Mouse (Mus musculus): ENCODE measurements around the gene Mtx1.

The Mtx1 gene

DNA sequence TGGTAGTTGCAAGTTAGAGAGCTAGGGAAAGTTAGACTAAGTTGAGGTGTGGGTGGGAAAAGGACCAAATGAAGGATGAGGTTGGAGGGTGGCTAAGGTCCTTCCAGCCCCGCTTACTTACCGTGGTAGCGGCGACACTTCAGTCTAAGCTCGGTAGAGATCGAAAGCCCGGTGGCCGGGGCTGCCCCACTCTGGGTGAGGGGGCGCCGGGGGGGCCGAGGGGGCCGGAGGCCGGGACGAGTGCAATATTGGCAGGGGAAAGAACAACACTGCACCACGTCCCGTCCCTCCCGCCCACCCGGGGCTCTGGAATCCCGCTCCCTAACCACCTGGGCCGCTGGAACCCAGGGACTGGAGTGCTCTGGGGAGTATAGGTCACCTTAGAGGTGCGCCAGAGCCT is at the start of gene Mtx1:
TSS of gene Mtx1 (minus strand) at position 189 of the 400 bp plus-strand sequence.
- DNase-seq (ENCODE audit: low read depth) = no peak

DNA sequence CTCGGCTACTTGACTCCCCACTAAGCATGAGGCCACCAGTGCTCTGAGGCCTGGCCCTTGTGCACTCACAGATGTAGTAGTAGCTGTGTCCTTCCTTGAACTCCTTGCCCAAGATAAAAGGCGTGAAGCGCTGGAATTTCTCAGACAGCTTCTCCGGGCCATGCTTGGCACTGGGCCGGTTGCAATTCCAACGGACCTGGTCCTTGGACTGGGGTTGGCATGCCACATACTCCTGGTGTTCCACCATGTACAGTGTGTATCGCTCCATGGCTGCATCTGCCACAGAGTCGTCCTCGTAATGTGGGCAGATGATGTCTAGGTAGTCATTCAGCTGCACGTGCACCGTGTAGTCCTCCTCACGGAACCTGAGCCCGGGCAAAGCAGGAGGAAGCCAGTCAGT is 49.2 kb upstream of the Mtx1 start:
- DNase-seq (ENCODE audit: low read depth) = no peak

DNA sequence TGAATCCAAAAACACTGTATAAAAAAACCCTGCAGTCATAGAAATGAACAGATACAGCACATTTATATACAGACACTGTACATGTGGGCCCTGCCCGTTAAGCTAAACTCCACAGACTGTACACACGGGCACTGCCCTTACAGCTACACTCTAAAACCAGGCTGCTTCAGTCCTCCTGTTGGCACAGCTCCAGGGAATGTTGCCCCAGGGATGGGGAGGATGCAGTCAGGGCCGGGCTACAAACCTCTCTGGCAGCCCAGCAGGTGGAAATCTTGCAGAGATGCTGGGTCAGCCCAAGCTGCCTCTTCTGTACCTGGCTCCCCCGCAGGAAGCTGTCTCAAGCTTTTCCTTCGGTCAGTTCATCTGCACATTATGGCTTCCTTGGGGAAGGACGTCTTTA is 44.9 kb upstream of the Mtx1 start:
- no peak for DNase-seq (ENCODE audit: low read depth)

DNA sequence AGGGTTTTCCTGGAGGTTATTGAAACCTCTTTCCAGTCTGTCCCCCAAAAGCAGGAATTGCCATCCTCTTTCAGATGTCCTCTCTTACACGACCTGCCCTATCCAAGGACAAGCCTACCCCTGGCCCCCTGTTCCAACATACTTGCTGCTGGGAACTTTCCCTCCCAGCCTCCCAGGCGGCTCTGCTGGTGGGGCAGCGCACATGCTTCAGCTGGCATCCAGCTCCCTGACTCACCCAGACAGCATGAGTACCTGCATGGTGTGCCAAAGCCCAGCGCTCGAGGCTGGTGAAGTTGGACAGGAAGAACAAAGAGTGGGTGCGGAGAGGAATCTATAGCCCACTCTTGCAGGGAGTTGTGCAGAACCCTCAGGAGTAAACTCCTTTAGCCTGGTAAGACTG is 44.0 kb upstream of the Mtx1 start:
- DNase-seq (ENCODE audit: low read depth) = no peak

DNA sequence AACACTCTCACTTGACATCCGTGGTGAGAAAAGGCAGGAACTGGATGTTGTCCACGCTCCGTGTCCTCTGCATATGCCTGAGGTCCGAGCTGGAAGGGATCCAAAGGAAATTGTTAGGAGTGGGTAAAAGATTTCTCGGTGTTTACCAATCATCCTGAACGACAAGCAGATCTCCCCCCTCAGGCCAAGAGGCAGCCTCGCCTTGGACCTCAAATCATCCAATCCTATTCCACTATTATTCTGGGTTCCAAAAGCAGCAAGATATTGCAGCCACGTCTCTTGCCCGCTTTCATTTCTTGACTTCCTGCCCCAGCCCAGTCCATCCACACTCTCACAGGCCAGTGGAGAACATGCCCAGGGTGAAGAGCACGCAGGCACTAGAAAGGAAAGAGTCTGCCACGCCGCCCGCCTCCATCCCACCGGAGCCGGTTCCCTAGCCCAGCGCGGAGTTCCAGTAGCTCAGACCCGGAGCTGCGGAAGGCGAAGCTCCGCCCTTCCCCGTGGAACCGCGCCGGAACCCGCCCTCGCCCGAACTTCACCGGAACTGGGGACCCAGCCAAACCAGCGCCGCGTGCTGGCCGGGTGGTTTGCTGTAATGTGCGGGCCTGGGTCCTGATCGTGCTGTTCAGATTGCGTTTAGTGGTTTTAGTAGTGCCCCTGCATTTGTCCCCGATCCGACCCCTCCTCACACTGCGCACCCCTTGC is 43.3 kb upstream of the Mtx1 start, which contains the start of gene Slc50a1:
TSS of gene Slc50a1 (minus strand) at position 520 of the 705 bp plus-strand sequence.
- DNase-seq (ENCODE audit: low read depth) = peak; percentile 41

DNA sequence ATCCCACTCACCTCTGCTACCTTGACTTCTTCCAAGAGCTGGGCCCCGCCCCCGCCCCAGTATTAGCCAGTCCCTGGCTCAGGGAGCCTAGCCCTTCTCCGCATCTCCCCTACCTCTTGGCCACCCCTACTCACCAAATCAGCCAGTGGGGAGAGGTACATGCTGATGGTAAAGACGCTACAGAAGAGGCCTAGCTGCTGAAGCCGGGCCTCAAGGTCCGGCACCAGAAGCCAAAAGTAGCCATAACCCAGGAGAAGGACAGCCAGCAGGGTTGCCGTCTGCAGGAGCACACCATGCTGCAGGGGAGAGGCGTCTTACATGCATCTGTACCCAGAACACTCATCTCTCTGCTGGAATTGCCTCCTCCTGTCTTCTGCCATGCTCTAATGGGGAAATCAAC is 42.0 kb upstream of the Mtx1 start:
- DNase-seq (ENCODE audit: low read depth) = no peak

DNA sequence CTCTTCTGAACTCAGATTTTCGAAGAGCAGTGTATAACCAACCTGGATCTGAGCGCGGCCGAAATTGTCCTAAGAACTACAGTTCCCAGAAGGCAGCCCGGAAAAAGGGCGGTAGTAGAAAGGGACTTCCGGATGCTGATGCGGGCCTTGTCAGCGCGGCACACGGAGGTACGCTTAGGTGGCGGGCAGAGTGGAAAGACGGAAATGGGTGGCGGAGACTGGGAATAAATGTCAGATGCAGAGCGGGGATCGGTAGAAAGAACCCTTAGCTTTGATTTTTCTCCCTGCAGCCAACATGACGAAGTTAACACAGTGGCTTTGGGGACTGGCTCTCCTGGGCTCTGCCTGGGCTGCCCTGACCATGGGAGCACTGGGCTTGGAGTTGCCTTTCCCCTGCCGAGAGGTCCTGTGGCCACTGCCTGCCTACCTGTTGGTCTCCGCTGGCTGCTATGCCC is 39.6 kb upstream of the Mtx1 start:
- DNase-seq (ENCODE audit: low read depth) = peak; percentile 76

DNA sequence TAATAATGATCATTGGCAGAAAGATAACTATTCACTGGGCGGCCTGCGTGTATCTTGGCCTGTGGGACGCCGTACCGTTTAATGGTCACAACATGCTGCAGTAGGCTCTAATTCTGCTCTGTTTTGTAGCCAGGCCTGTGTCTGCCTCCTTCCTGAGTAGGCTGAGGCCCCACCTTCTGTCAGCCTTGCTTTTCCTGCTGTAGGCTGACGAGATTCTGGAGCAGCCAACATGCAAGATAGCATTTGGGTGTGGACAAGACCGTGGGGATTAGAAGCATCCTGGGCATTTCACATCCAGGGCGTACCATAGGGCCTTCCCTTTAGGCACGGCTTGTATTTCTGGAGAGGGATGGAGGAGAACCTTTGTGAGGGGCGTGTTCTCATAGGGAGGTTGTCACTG is 35.5 kb upstream of the Mtx1 start:
- no peak for DNase-seq (ENCODE audit: low read depth)

DNA sequence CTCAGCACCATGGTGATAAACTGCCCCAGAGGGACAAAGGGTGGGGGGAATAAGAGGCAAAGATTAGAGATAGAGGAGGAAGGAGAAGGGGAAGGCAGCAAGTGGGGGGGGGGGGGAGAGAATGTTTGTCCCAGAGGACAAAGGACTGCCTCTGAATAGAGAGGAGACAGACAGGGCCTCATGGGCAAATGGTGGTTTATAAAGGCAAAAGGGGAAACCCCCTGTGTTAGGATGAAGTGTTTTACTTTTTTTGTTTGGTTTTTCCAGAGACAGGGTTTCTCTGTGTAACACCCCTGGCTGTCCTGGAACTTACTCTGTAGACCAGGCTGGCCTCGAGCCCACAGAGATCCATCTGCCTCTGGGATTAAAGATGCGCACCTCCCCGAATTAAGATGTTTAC is 33.3 kb upstream of the Mtx1 start:
- DNase-seq (ENCODE audit: low read depth) = no peak

DNA sequence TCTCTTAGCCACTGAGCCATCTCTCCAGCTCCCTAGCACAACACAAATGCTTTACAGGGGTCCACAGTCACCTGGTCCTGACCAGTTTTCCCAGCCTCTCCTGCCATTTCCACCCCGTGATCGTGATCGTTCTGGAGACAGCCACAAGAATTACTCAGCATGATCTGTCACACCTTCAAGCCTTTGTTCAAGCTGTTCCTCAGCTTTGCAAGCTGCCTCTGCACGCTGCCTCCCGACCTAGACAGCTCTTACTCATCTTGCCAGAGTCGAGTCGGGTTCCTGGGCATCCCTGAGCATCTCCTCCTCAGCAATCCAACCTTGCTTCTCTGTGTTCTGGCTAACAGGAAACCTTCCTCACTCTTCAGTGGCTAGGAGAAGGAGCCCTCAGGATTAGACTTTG is 32.2 kb upstream of the Mtx1 start, which contains the start of gene Dpm3:
TSS of gene Dpm3 (plus strand) at position 283 of the 400 bp plus-strand sequence.
- DNase-seq (ENCODE audit: low read depth) = no peak

DNA sequence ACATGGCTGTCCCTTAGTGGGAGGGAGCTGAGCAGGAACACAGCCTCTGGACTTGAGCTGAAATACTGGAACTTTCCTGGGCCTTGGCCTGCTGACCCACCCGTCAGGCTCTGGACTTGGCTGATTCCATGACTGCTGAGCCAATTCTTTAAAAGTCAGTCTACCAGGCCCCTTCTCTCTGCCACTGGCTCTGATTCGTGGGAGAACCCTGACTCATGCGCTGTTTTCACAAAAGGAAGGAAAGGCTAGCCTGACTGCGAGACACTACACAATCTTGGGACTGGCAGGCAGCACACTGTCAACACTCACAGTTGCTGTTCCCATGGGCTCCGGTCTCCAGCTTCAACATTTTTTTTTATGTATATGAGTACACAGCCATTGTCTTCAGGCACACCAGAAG is 29.3 kb upstream of the Mtx1 start:
- DNase-seq (ENCODE audit: low read depth) = no peak

DNA sequence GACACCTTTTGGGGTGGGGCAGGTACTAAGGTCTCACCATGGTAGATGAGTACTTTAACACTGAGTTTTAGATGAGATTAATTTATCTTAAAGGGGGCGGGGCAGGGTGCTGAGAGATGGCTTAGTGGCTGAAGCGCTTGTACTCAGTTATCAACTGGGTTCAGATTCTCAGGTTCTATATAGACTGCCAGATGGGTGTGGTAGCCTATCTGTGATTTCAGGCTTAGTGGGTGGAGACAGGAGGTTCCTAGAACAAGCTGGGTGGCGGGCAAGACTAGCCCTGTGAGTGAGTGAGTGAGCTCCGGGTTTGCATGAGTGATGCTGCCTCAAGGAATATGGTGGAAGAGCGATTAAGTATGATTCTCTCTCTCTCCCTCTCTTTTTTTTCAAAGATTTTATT is 28.1 kb upstream of the Mtx1 start:
- peak; percentile 40 for DNase-seq (ENCODE audit: low read depth)

DNA sequence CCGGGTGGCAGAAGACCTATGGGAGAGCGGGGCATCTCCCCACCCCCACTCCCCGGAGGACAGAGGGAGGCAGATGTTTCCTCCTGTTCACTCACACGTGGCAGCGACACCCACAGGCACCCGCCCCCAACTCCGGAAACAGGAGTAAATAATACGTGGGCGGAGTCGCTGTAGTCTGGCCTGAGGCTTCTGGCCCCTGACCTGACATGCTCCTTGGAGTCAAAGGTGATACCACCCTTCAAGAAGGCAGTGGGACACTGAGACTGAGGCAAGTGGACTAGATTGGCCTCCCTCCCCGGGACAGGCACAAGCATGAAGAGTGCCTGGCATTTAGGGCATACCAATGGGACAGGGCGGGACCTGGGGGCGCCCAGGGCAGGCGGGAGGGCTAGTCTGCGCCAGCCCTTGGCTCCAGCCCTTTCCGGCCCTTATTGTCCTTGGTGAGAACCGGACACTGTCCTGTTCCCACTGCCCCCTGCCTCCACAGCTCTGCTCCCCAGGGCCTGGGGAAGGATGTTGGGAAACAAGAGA is 24.5 kb upstream of the Mtx1 start:
- no peak for DNase-seq (ENCODE audit: low read depth)

DNA sequence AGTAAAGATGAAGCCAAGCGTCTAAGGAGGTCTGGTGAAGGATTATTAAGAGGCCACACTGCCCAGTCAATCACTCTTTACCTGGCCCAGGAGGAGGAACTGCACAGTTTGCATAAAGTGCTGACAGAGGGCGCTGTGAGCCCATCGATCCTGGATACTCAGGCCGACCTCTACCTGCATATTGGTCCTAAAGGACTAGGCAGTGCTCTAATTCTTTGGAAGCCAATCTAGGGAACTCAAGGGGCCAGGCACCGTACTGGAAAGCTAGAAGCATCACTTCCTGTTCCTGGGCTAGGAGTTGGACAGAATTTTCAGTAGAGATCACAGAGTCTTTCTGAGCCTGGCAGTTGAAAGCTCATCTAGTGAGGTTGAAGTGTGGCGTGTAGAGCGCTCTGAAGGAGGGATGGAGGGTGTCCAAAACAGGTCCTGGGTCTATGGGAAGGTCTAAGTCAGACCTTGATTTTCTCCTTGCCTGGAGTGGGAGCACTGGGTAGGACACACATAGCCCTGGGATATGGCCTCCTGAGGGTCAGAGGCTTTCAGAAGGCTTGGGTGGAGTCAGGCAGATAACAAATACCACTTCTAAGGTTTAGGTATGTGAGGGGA is 23.6 kb upstream of the Mtx1 start:
- no peak for DNase-seq (ENCODE audit: low read depth)

DNA sequence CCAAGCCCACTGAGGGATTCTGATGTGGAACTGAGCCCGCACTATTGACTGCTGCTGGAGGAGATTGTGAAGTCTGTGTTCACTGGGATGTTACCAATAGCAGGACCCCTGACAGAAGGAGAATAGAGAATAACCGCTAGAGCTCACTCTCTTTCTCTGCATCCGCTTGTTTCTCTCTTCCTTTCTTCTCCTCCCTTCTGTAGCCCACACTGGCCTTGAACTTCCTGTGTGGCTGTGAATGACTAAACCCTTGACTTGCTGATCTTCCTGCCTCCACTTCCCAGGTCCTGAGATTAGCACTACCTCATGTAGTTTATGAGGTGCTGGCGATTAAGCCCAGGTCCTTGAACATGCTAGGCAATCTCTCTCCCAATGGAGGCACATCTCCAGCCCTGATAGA is 20.6 kb upstream of the Mtx1 start:
- no peak for DNase-seq (ENCODE audit: low read depth)

DNA sequence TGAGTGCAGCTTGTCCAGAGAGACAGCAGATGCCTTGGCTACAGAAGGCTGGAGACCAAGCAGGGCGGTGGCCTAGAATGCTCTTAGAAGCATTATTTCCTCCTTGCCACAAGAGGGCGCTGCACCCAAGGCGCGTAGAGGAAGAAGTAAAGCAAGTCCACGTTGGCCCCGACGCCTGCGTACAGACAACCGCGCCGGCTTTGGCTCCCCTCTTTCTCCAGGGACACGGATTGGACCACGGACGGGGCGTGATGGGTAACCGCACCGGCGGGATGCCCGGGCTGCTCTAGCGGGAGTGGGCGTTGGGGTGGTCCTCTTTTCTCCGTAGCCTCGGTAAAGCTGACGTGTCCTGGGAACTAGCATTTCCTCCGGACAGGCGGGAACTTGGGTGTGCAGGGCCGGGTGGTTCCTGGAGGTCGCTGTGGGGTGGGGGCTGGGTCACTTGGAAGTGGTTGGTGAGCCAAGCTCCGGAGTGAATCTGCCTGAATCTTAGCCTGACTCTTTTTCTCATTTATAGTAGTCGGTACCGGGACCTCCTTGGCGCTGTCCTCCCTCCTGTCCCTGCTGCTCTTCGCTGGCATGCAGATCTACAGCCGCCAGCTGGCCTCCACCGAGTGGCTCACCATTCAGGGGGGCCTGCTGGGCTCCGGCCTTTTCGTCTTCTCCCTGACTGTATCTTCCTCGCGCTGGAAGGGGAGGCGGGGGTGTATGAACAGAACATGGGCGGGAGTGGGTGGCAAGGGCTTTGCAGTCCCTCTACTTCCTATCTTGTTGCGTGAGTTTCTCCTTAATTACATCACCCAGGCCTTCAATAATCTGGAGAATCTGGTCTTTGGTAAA is 19.6 kb upstream of the Mtx1 start, which contains the start of gene Trim46:
TSS of gene Trim46 (minus strand) at position 49 of the 840 bp plus-strand sequence.
- DNase-seq (ENCODE audit: low read depth) = peak; percentile 85

DNA sequence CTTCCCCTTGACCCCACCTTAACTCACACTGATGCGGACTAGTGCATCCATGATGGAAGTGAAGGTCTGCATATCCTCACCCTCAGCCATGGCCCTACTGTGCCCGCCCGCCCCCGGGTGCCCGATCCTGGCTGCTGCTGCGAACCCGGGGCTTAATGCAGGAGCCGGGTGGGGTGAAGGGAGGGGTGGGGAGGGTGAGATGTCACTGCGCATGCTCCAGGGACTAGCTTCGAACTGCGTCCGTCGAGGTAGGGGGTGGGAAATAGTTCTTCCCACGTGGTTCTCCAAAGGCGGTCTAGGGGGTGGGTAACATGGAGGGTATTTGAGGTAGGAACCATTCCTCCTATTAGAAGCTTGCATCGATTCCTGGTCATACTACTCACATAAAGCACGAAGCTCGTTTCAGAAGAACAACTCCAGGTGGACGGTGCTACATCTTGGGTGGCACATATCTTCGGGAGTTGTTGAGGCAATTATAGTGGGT is 18.8 kb upstream of the Mtx1 start, which contains the start of gene Krtcap2:
TSS of gene Krtcap2 (plus strand) at position 279 of the 484 bp plus-strand sequence.
- no peak for DNase-seq (ENCODE audit: low read depth)

DNA sequence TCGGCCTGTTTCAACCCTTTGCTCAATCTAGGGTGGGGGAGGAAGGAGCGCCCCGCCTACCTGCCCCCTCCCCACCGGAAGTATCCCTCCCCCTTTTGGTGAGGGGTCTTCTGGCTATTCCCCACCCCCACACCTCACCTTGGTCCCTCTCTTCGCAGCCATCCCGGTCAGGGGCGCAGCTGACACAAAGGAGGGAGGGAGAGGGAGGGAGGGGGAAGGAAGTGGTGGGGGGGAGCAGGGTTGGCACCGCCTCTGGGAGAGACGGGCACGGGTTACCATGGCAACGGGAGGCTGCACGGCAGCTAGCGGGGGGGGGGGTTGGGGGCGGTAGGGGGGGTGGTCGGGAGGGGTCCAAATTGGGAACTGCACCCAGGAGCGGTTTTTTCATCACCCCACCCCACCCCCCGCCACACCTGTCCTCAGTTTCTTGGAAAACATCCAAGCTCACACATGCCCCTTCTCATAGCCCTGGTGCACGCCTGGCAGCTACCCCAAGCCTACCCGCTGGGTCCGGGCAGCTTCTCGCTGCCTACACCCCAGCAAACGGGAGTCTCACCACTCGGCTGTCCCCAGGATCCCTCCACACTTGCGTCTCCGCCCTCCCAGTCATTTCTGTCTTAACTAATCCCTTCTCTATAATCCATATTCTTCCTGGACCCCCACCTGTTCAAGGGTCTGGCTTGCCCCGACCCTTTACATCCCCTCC is 18.2 kb upstream of the Mtx1 start:
- no peak for DNase-seq (ENCODE audit: low read depth)

DNA sequence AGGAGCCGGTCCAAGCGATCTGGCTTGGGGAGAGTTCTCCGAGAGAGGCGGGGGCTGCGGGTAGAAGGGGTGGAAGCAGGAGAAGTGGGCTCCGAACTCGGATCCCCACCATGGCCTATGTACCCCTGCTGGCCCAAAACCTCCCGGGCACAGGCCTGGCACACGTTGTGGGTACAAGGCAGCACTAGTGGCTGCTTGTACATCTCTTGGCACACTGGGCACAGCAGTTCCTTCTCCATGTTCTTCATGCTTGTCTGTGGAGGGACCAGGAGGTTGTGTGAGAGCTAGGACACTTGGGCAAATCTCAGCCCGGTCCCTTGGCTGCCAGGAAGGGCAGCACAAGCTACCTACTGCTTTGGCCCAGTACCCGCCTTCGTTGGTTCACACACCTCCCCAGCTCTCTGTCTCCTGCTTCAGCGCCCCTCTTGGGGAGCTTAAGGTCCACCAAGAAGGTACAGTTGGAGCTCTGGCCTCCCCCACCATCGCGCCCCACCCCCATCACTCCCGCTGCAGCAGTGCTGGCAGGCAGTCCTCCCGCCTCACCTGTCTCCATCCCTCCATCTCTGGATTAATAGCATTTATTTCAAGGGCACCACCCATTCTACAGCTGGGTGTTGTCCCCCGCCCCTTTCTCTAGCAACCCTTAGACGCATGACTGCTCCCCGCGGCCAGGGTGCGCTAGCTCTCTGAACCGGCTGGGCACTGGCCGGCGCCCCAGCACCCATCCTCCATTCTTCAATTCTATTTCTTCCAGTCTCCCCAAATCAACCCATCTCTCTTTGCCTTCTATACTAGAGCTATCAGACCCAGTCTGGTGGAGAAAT is 17.5 kb upstream of the Mtx1 start:
- no peak for DNase-seq (ENCODE audit: low read depth)

DNA sequence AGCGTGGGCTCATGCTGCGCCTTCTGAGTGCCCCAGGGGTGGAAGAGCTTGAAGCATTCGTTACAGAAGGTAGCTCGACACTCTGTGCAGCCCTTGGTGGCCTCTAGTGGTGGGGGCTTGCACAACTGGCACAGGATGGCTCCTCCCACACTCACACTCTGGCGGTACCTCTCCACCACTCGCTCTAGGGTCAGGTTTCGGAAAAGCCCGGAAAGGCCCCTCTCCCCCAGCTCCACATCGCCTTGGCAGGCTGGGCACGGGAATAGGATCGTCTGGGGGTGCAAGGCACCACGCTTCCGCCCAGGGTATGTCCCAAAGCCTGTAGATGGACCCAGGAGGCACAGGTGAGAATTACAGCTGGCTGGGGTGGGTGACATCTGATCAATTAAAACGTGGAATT is 16.7 kb upstream of the Mtx1 start:
- DNase-seq (ENCODE audit: low read depth) = no peak

All from c-Kit-positive CD71-positive TER-119-negative erythroid progenitor cells, embryonic 14.5 days (primary cell).